ENCODE assay signal across 30 mouse cellular contexts in the genomic region with DNA sequence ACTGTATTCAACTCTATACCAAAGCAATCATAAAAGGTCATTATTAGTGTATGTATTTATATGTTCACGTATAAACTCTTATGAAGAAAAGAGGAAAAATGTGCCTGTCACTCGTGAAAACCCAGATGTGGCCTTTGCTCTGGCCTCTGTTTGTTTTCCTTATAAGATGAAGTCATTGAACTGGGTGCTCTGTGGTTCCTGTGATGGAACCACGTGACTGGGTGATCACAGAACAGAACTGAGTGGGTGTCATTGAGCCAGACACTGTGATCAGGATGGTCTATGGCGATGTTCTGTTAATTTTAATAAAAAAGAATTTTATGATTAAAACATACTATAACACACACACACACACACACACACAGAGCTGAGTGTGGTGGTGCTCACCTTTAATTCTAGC. TPM values are rescaled to one million over a fixed set of nuclear protein-coding genes. Genes with fewer than 3 reads are reported as not detected.
DNase-seq lines count a peak whose midpoint lies in the region; ATAC-seq and TF ChIP-seq lines count a peak whose summit lies in the region.
"Had no signal": no experiment of that assay in that cellular context is flagged by ENCODE, and none has a peak within 500 bp of the region (broad histone marks: within the 10 kb centered on the region; RNA-seq: fewer than 3 reads in every experiment).

No protein-coding gene starts in this region.

- peak; percentile 44 for ATAC-seq in intestine, embryonic 16.5 days
- ATAC-seq in intestine, embryonic 15.5 days, result no peak
- ATAC-seq in liver, embryonic 16.5 days (ENCODE audit: low read depth), result peak; percentile 75
- ATAC-seq in liver, embryonic 11.5 days (replicated peaks; ENCODE audit: low FRiP score), result no peak
- ATAC-seq: activated CD4-positive, CD25-positive, alpha-beta regulatory T cell, adult 4 months; CD4-positive, CD25-positive, alpha-beta regulatory T cell, adult 4 months; forebrain, embryonic 13.5 days; forebrain, embryonic 15.5 days; Patski had no signal

- TF ChIP-seq RAD21 in MEL (IDR thresholded peaks at IDR 0.05; ENCODE audit: low read depth, low read length), result no peak

- H3K9me3 ChIP-seq in intestine, embryonic 16.5 days (ENCODE audit: control insufficient read depth, low read length), result no peaks in the 10 kb centered on the region
- no peaks in the 10 kb centered on the region for H3K9me3 ChIP-seq in intestine, embryonic 15.5 days
- no peaks in the 10 kb centered on the region for H3K9me3 ChIP-seq in liver, embryonic 16.5 days (replicated peaks; ENCODE audit: control insufficient read depth, low read length)
- H3K9me3 ChIP-seq in liver, embryonic 11.5 days (ENCODE audit: control insufficient read depth, low read length), result no peaks in the 10 kb centered on the region
- no peaks in the 10 kb centered on the region for H3K9me3 ChIP-seq in MEL (replicated peaks; ENCODE audit: insufficient read depth, low read length)
- H3K9me3 ChIP-seq: embryonic facial prominence, embryonic 10.5 days; embryonic facial prominence, embryonic 12.5 days; forebrain, embryonic 13.5 days; forebrain, embryonic 15.5 days had no signal

- H3K4me1 ChIP-seq in intestine, embryonic 16.5 days (ENCODE audit: control insufficient read depth, insufficient read depth, low read length), result no peaks in the 10 kb centered on the region
- no peaks in the 10 kb centered on the region for H3K4me1 ChIP-seq in intestine, embryonic 15.5 days (replicated peaks)
- no peaks in the 10 kb centered on the region for H3K4me1 ChIP-seq in liver, embryonic 16.5 days (ENCODE audit: control insufficient read depth, low read depth, low read length)
- H3K4me1 ChIP-seq in liver, embryonic 11.5 days (replicated peaks; ENCODE audit: control insufficient read depth, insufficient read depth, low read length), result no peaks in the 10 kb centered on the region
- H3K4me1 ChIP-seq in MEL (ENCODE audit: control insufficient read depth in 1 of 2, insufficient read depth in 2 of 2, low read length in 2 of 2), result peaks cover 16 to 22% of the 10 kb centered on the region in 2 experiments
- H3K4me1 ChIP-seq: embryonic facial prominence, embryonic 10.5 days; embryonic facial prominence, embryonic 12.5 days; forebrain, embryonic 13.5 days; forebrain, embryonic 15.5 days had no signal

- no peak for TF ChIP-seq CTCF in MEL (IDR thresholded peaks at IDR 0.05 in 2 of 3, conservative IDR thresholded peaks at IDR 0.05 in 1 of 3; ENCODE audit: control insufficient read depth in 1 of 3, insufficient read depth in 1 of 3, low read depth in 2 of 3, low read length in 3 of 3, poor library complexity in 1 of 3, severe bottlenecking in 1 of 3)

- no peak overlapping the region for H3ac ChIP-seq in myocyte (ENCODE audit: control insufficient read depth, insufficient read length)

- peak in 1 of 2 experiments; percentile 13; a peak in 1 of 4 replicates for TF ChIP-seq EP300 in MEL (IDR thresholded peaks at IDR 0.05; ENCODE audit: low read depth in 1 of 2, low read length in 2 of 2)

- H3K9ac ChIP-seq in intestine, embryonic 16.5 days (ENCODE audit: low read depth, low read length), result no peak overlapping the region
- no peak overlapping the region for H3K9ac ChIP-seq in intestine, embryonic 15.5 days
- no peak overlapping the region for H3K9ac ChIP-seq in liver, embryonic 16.5 days (ENCODE audit: low read depth, low read length)
- H3K9ac ChIP-seq in liver, embryonic 11.5 days (ENCODE audit: low read depth, low read length), result no peak overlapping the region
- H3K9ac ChIP-seq in MEL (ENCODE audit: control insufficient read depth, low read depth, low read length, poor library complexity, severe bottlenecking), result peak overlapping the region; percentile 78
- H3K9ac ChIP-seq: embryonic facial prominence, embryonic 12.5 days; forebrain, embryonic 13.5 days; forebrain, embryonic 15.5 days had no signal

- H3K36me3 ChIP-seq in intestine, embryonic 16.5 days (ENCODE audit: control insufficient read depth, insufficient read depth, low read length), result no peaks in the 10 kb centered on the region
- H3K36me3 ChIP-seq in intestine, embryonic 15.5 days, result no peaks in the 10 kb centered on the region
- H3K36me3 ChIP-seq in liver, embryonic 16.5 days (ENCODE audit: control insufficient read depth, insufficient read depth), result no peaks in the 10 kb centered on the region
- H3K36me3 ChIP-seq in liver, embryonic 11.5 days (ENCODE audit: control insufficient read depth, insufficient read depth, low read length), result no peaks in the 10 kb centered on the region
- peaks cover 0 to 26% of the 10 kb centered on the region in 2 experiments; a peak in 2 of 4 replicates for H3K36me3 ChIP-seq in MEL (ENCODE audit: control insufficient read depth in 1 of 2, insufficient read depth in 2 of 2, low read length in 2 of 2)
- H3K36me3 ChIP-seq in myocyte (ENCODE audit: control insufficient read depth, insufficient read depth), result no peaks in the 10 kb centered on the region
- H3K36me3 ChIP-seq: embryonic facial prominence, embryonic 10.5 days; embryonic facial prominence, embryonic 12.5 days; forebrain, embryonic 15.5 days; G1E had no signal

- WGBS in intestine, embryonic 16.5 days, result 72% methylated on average over 4 of the region's 4 CpGs
- WGBS in intestine, embryonic 15.5 days, result 69% methylated on average over 4 of the region's 4 CpGs
- WGBS in liver, embryonic 16.5 days (ENCODE audit: insufficient replicate concordance), result 35% methylated on average over 4 of the region's 4 CpGs
- 70% methylated on average over 4 of the region's 4 CpGs for WGBS in liver, embryonic 11.5 days

- no peak overlapping the region for H3K27ac ChIP-seq in intestine, embryonic 16.5 days (ENCODE audit: low read length)
- H3K27ac ChIP-seq in intestine, embryonic 15.5 days, result no peak overlapping the region
- no peak overlapping the region for H3K27ac ChIP-seq in liver, embryonic 16.5 days (ENCODE audit: low read length)
- H3K27ac ChIP-seq in liver, embryonic 11.5 days (ENCODE audit: low read depth, low read length), result no peak overlapping the region
- peak overlapping the region; percentile 99 for H3K27ac ChIP-seq in MEL (ENCODE audit: control insufficient read depth, low read depth, low read length)
- H3K27ac ChIP-seq: embryonic facial prominence, embryonic 10.5 days; embryonic facial prominence, embryonic 12.5 days; forebrain, embryonic 13.5 days; forebrain, embryonic 15.5 days had no signal

- TF ChIP-seq POLR2A in MEL (IDR thresholded peaks at IDR 0.05; ENCODE audit: control insufficient read depth in 1 of 2, insufficient read depth in 1 of 2, low read depth in 1 of 2, low read length in 2 of 2, poor library complexity in 1 of 2), result no peak
- TF ChIP-seq POLR2A in myocyte (IDR thresholded peaks at IDR 0.05; ENCODE audit: insufficient read length, low read depth), result no peak

- H3K4me2 ChIP-seq in intestine, embryonic 16.5 days (ENCODE audit: low read depth, low read length), result no peak overlapping the region
- no peak overlapping the region for H3K4me2 ChIP-seq in intestine, embryonic 15.5 days (replicated peaks)
- no peak overlapping the region for H3K4me2 ChIP-seq in liver, embryonic 16.5 days (ENCODE audit: low read depth, low read length)
- no peak overlapping the region for H3K4me2 ChIP-seq in liver, embryonic 11.5 days
- no peak overlapping the region for H3K4me2 ChIP-seq in myocyte (ENCODE audit: low read depth)
- H3K4me2 ChIP-seq: embryonic facial prominence, embryonic 12.5 days; forebrain, embryonic 13.5 days; forebrain, embryonic 15.5 days had no signal

- no peaks in the 10 kb centered on the region for H3K27me3 ChIP-seq in intestine, embryonic 16.5 days (replicated peaks; ENCODE audit: control insufficient read depth, insufficient read depth, low read length)
- no peaks in the 10 kb centered on the region for H3K27me3 ChIP-seq in intestine, embryonic 15.5 days (replicated peaks)
- no peaks in the 10 kb centered on the region for H3K27me3 ChIP-seq in liver, embryonic 16.5 days (ENCODE audit: control insufficient read depth, insufficient read depth, low read depth, low read length)
- no peaks in the 10 kb centered on the region for H3K27me3 ChIP-seq in liver, embryonic 11.5 days (replicated peaks; ENCODE audit: control insufficient read depth, insufficient read depth, low read length)
- H3K27me3 ChIP-seq in MEL (ENCODE audit: control insufficient read depth in 1 of 2, insufficient read depth in 2 of 2, low read length in 2 of 2) (no peaks in the 10 kb centered on the region), myocyte (ENCODE audit: control insufficient read depth, insufficient read depth, insufficient read length) (no peaks in the 10 kb centered on the region)
- H3K27me3 ChIP-seq: CH12.LX; embryonic facial prominence, embryonic 12.5 days; forebrain, embryonic 13.5 days; forebrain, embryonic 15.5 days; Patski had no signal

- DNase-seq in liver, embryonic 11.5 days (ENCODE audit: low spot score), result no peak
- DNase-seq in MEL (ENCODE audit: low read depth, low spot score), result peak; percentile 65
- DNase-seq in right cerebral cortex, postnatal 14 days, result no peak
- DNase-seq in kidney, adult 18-20 months, result no peak
- DNase-seq: adrenal gland, adult 8-10 months; adrenal gland, postnatal 14 days; adrenal gland, postnatal 36 days; B cell, adult 2 months; cerebellum, adult 11-12 months; cerebellum, adult 2 months; cerebellum, adult 9-10 months; cerebellum, postnatal 10 days; cerebellum, postnatal 25 days had no signal

- H3K4me3 ChIP-seq in intestine, embryonic 16.5 days (ENCODE audit: low read length), result no peak overlapping the region
- no peak overlapping the region for H3K4me3 ChIP-seq in intestine, embryonic 15.5 days (replicated peaks)
- no peak overlapping the region for H3K4me3 ChIP-seq in liver, embryonic 16.5 days (ENCODE audit: low read depth, low read length)
- no peak overlapping the region for H3K4me3 ChIP-seq in liver, embryonic 11.5 days (ENCODE audit: low read depth, low read length)
- H3K4me3 ChIP-seq in MEL (ENCODE audit: control insufficient read depth in 1 of 2, insufficient read depth in 1 of 2, low read depth in 2 of 2, low read length in 2 of 2) (peak overlapping the region; percentile 44 to 56), myocyte (no peak overlapping the region)
- H3K4me3 ChIP-seq: embryonic facial prominence, embryonic 10.5 days; embryonic facial prominence, embryonic 12.5 days; forebrain, embryonic 13.5 days; forebrain, embryonic 15.5 days had no signal

- no peaks in the 10 kb centered on the region; the same call in 1 of the 2 replicates for H3K79me2 ChIP-seq in MEL (ENCODE audit: control insufficient read depth, insufficient read depth, low read length, poor library complexity)
- H3K79me2 ChIP-seq in myocyte (ENCODE audit: control insufficient read depth, insufficient read depth), result no peaks in the 10 kb centered on the region

RNA-seq across cellular contexts. Expression of gene Serpina10, which starts 15.5 kb away (rescaled TPM):
- polyA plus RNA-seq in intestine, embryonic 16.5 days (2015; fragmentation: Nextera tagmentation; extraction: Ambion mirVana), result 1.3 and 1.9 TPM in 2 replicates
- polyA plus RNA-seq in intestine, embryonic 15.5 days (2015; fragmentation: Nextera tagmentation; extraction: Ambion mirVana), result 1.8 and 2.3 TPM in 2 replicates
- polyA plus RNA-seq in liver, embryonic 16.5 days (2015; fragmentation: Nextera tagmentation; extraction: Ambion mirVana), result 47.0 and 51.0 TPM in 2 replicates
- 21.2 and 21.8 TPM in 2 replicates for polyA plus RNA-seq in liver, embryonic 11.5 days (2014; fragmentation: Nextera tagmentation; extraction: Ambion mirVana)
- total RNA-seq in MEL (2012; rRNA removed), result 0.12 and 0.13 TPM in 2 replicates
- polyA plus RNA-seq in MEL (2012; ENCODE audit: insufficient read depth in 1 of 2, insufficient read length in 2 of 2, low read depth in 1 of 2, low replicate concordance in 2 of 2, missing spikeins in 1 of 2), result under 1 TPM in 1 of 2 experiments, not detected in 1; 0.07 TPM
- not detected for polyA plus RNA-seq in myocyte (2012; fragmentation: generic; extraction: Trizol)
- total RNA-seq: adrenal gland, adult 18-20 months; CH12.LX had no signal
- polyA plus RNA-seq: activated CD4-positive, CD25-positive, alpha-beta regulatory T cell, adult 4 months; CD4-positive, CD25-positive, alpha-beta regulatory T cell, adult 4 months; cerebellum, adult 2 months; embryonic facial prominence, embryonic 10.5 days; embryonic facial prominence, embryonic 12.5 days; embryonic facial prominence, embryonic 14.5 days; forebrain, embryonic 11.5 days; forebrain, embryonic 13.5 days; G1E had no signal

RNA-seq across cellular contexts. Expression of gene Serpina6, which starts 41.3 kb away (rescaled TPM):
- 53.8 and 90.3 TPM in 2 replicates for polyA plus RNA-seq in intestine, embryonic 16.5 days (2015; fragmentation: Nextera tagmentation; extraction: Ambion mirVana)
- polyA plus RNA-seq in intestine, embryonic 15.5 days (2015; fragmentation: Nextera tagmentation; extraction: Ambion mirVana), result 96.8 and 146 TPM in 2 replicates
- polyA plus RNA-seq in liver, embryonic 16.5 days (2015; fragmentation: Nextera tagmentation; extraction: Ambion mirVana), result 1,299 and 1,398 TPM in 2 replicates
- polyA plus RNA-seq in liver, embryonic 11.5 days (2014; fragmentation: Nextera tagmentation; extraction: Ambion mirVana), result 847 and 933 TPM in 2 replicates
- total RNA-seq in MEL (2012; rRNA removed), result not detected in 2 replicates
- polyA plus RNA-seq in MEL (2012; ENCODE audit: insufficient read depth in 1 of 2, insufficient read length in 2 of 2, low read depth in 1 of 2, low replicate concordance in 2 of 2, missing spikeins in 1 of 2), result not detected
- 0.20 TPM for polyA plus RNA-seq in myocyte (2012; fragmentation: generic; extraction: Trizol)
- total RNA-seq: CH12.LX, G1E had no signal
- polyA plus RNA-seq: activated CD4-positive, CD25-positive, alpha-beta regulatory T cell, adult 4 months; CD4-positive, CD25-positive, alpha-beta regulatory T cell, adult 4 months; cerebellum, adult 2 months; cortical plate, adult 2 months; embryonic facial prominence, embryonic 10.5 days; forebrain, embryonic 11.5 days; forebrain, embryonic 13.5 days; forebrain, embryonic 15.5 days; G1E had no signal

Comparison
In these comparisons a context has a peak if more than half of its experiments do, and no peak if none do; other contexts are left out.
1. ATAC-seq: peak in intestine, embryonic 16.5 days (single experiment) and liver, embryonic 16.5 days (single experiment); none in intestine, embryonic 15.5 days (single experiment) and liver, embryonic 11.5 days (single experiment).
2. H3K4me3 ChIP-seq: peak in MEL (2 of 2); none in intestine, embryonic 16.5 days (single experiment), intestine, embryonic 15.5 days (single experiment), liver, embryonic 16.5 days (single experiment), liver, embryonic 11.5 days (single experiment) and myocyte (single experiment).
3. RNA of gene Serpina6, which starts 41.3 kb away (polyA plus RNA-seq): 1,299 to 1,398 TPM in liver, embryonic 16.5 days, 847 to 933 TPM in liver, embryonic 11.5 days, 96.8 to 146 TPM in intestine, embryonic 15.5 days and 53.8 to 90.3 TPM in intestine, embryonic 16.5 days; 0.20 TPM in myocyte (single experiment) and not detected in MEL; every median in the first group is over 10 times any median in the second.